Mouse (Mus musculus) kidney, postnatal 25 days (tissue): ENCODE data around the gene Sec14l2.

Experiments used
- DNase-seq, 2 experiments: peaks; one replicate each; pipeline ENCODE4 v3.0.0; 2021; ENCODE audit warnings: mixed read lengths in 2 of 2

Sec14l2 gene

DNA sequence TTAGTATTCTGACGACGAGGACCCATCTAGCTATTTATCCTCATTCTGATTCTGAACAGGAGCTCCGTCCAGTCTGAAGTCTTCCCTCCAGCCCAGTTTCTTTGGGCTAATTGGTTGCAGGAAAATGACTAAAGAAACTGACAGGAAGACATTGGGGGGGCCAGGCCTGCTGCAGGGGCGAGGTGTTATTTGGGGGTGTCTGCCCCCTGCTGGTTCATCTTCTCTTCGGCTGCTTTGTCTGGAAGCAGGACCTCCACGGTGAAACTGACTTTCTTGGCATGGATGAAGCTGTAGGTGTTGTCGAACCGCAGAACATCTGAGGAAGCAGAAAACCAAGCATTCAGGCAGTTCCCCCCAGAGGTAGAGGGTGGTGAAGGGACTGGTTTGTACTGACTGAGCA lies 25.1 kb downstream of the Sec14l2 start:
- DNase-seq: peak in 1 of 2 experiments; percentile 14

DNA sequence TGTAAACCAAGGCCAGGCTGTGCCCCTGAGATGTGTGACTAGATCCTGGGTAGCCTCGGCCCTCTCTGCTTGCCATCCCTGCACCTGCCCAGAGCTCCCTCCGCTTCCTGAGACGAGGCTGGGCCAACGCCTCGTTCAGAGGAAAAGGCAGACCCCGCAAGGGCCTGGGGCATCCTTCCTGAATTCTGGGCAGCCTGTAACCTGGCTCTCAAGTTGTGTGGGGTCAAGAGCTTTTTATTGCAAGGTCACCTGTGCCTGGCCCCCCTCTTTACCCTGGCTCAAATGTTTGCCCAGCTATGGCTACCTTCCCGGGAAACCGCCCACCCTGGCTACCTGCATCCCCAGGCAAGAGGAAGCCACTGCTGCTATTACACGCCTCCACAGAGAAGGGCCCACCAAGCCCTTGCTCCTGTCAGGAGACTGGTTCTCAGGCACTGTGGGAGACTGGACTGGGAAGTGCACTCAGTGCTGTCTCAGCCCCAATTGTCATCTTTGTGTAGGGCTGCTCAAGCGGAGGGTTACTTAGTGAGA lies 26.1 kb downstream of the Sec14l2 start:
- peak in 1 of 2 experiments; percentile 38 for DNase-seq

DNA sequence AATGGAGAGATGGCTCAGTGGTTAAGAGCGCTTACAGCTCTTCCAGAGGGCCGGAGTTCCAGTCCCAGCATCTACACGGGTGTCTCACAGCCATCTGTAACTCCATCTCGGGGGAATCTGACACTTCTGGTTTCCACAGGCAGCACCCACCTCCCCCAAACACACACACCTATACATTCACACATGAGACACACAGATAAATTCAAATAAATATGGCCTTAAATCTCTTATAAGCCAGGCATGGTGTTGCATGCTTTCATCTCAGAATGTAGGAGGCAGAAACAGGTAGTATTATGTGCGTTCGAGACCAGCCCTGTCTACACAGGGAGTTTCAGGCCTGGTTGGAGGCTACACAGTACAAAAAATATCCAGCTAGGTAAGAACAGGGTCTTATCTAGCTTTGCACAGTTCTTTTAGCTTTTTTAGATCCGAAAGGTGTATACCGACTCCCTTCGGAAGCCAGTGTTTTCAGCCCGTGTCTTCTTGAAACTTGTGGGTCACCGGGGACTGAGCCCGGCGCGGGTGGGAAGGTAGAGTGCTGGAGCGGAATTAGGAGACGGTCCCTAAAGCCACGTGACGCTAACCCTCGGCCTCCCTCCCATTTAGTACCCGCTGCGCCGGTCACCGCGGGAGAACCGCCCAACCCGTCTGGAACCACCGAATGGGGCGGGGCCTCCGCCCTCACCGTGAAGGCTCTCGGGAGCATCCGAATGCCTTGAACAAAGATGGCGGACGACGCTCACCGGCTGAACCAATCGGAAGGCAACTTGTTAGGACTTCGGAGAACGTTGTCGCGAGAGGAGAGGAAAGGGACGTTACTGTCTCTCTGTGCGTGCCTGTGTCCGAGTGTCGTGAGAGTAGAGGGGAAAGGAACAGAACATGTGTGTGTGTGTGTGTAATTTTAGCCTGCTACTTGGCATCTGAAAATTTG lies 26.9 kb downstream of the Sec14l2 start:
- DNase-seq: peak; percentile 99 to 100

DNA sequence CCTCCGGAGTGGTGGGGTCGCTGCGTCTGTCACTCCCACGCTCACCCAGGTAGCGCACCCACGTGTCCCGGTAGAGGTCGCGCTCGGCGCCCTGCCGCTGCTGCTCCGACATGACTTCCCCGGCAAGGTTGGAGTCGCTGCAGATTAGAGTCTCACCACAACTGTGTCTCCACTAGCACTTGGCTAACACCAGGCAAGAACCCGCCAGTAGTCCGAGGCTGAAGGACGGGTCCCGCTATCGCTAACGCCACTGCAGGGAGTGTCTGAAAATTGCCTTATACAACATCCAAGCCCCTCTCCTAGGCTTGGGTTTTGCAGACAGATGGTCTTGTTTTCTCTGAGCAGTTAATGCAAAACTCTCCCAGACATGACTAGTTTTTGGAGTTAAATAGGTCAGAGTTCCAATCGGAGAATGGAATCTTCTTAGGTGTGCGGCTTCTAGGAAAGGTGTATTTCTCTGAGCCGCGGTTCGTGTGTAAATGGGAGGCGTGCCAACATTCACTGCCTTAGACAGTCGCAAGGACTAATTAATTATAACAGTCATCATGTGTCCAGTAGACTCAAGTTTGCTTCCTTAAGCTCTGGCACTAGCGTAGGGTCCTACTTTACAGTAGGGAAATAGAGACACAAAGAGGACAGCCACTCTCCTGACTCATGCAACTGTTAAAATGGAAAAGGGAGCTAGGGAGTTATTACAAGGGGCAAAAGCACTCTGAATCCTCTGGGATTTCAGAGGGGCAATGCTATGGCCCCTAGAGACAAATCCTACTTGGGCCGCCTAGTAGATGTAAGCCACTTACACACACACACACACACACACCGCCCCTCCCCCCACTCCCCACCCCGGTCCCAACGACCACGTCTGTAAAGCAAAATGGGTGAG lies 27.8 kb downstream of the Sec14l2 start, which contains the start of gene Mtfp1:
TSS of gene Mtfp1 (minus strand) at position 275 of the 883 bp plus-strand sequence.
- peak; percentile 64 to 80 for DNase-seq

DNA sequence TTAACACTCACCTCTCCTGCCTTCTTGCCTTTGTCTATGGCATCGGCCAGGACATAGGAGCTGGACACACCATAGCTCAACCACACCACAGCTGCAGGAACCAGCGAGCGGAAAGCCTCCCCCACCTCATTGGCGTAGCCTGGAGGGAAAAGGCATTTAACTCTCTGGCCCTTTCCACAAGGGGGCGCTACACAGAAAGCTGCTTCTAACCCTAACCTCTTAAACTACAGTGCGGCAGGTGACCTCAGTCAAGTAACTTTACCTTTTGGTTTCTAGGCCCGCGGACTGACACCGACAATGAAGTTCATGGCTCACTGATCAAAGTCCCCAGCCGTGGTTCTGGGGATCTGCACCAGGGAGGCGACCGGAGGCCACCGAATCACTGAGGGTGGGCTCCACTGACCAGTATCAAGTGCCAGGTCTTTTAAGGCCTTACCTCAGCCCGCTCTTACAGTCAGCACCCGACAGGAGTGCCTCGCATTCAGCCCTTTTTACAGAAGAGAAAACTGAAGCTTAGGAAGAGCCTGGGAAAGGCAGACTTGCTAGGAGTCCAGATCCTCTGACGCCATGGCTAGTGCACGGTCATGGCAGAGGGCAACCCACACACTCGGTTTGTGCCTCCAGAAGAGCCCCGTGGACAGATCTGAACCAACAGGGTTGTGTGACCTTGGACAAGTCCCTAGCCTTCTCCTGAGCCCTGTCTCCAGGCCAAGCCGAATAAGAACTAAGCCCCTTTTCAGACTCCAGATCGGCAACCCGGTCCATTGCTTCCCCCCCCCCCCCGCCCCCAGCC lies 28.6 kb downstream of the Sec14l2 start:
- DNase-seq: peak; percentile 84 to 85

DNA sequence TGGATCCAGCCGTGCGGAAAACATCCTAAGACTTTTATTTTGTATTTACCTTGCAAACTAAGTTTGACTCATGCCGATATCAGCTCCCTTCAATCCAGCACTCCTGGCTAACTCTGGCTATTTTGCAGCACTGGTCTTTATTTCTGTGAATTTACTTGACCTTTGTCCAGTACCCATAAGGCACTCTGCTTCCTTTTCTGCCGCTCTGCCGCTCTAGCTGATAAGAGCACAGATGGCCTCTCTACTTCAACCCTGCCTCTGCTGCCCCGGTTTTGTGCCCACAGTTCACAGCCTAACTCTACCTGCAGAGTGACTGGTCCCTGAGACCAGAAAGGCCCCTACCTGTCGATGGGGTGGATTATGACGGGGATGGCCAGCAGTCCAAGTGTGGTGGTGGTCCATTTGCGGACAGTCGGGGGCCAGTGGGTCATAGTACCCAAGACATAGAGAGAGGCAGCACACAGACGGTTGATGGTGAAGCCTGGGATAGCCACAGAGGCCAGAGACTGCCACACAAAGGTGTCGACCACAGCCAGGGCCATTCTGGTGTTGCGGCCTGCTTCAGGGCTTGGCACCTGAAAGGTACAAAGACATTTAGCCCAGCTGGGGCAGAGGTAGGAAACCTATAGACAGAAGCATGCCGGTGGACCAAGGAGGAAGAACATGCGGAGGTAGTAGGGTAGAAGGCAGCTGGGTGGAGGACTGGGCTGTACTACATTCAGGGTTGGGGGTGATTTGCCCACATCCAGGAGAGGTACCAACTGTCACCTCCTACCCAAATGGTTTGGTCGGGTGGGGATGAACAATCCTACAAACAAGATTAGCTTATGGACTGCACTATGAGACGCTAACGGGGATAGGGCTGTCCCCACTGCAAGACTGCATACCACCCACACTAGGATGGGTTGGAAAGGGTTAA lies 29.5 kb downstream of the Sec14l2 start:
- DNase-seq: no peak

DNA sequence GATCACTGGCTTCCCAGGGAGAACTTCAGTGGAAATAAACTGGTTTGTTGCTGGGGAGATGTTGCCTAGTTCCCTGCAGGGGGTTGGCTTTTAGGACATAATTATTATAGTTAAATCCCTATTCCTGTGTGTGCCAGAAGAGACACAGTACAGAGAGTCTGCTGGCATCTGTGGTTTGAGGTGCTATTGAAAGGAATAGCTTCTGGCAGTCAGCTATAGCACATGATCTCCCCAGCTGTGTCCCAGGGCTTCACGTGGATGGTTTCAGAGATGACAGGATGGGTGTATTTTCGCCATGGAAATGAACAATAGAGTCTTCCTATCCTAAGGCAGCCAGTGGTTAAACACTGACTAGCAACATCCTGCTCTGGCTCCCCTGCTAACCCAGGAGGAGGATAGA lies 35.9 kb downstream of the Sec14l2 start:
- no peak for DNase-seq

DNA sequence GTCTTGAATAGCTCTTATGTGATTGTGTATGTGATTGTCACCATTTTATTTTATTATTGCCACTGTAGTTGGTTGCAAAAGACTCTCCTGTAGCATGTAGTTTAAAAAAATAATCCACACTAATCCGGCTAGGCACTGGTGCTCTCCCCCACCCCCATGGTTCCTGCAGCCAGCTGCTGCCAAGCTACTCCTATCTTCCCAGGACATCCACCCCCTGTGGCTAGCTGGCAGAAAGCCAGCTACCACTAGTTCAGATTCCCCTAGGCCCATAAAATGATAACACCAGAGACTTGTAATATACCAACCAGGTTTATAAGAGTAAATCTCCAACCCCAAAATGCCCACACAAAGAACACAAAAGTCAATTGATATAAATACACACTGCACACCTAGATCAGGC lies 37.0 kb downstream of the Sec14l2 start:
- DNase-seq: no peak

DNA sequence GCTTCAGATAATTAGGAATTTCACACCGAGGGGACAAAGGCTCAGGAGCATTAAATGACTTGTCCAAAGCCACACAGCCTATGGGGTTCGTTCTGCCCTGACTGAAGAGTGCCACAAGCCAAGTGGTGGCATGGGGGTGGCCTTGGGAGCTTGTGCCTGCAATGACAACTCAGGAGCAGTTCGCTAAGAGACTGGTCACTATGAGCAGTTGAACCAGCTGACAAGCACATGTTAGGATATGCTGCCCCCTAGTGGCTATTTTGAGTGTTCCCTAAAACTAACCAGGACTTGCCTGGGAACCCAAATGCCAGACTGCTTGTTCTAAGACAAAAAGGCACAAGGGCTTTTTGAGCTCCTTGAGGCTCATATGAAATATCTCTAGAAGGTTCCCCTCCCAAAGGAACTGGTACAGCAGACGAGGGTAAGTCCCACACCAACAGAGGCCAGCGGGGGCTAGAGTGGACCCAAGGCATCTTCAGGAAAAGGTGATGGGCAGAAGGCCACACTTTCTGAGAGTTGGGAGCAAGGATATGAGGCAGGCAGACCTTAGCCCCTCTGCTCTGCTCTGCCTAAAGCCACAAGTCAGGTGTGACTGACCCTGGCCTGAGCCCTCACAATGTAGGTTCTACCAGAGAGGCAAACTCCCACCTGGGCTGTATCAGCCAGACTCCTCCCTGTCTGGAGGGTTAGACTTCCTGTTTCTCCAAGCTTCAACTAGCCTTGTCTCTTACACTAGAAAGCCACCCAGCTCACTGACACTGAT lies 39.7 kb downstream of the Sec14l2 start:
- peak; percentile 52 to 79 for DNase-seq

DNA sequence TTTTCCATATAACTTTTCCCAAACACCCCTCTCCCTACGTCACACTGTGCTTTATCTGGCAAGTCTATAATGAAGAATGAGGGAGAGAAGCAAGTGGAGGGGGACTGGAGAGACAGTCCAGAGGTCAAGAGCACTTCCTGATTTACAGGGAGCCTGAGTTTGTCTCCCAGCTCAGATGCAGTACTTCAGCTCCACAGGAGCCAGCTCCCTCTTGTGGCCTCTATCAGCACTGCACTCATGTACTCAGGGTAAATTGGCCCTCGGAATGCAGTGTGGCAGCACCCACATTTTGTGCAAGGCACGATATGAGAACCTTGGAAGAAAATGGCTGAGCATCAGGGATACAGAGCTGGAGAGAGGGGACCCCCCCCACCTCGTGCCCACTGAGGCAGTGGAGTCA lies 43.0 kb downstream of the Sec14l2 start:
- DNase-seq: peak; percentile 66 to 84

DNA sequence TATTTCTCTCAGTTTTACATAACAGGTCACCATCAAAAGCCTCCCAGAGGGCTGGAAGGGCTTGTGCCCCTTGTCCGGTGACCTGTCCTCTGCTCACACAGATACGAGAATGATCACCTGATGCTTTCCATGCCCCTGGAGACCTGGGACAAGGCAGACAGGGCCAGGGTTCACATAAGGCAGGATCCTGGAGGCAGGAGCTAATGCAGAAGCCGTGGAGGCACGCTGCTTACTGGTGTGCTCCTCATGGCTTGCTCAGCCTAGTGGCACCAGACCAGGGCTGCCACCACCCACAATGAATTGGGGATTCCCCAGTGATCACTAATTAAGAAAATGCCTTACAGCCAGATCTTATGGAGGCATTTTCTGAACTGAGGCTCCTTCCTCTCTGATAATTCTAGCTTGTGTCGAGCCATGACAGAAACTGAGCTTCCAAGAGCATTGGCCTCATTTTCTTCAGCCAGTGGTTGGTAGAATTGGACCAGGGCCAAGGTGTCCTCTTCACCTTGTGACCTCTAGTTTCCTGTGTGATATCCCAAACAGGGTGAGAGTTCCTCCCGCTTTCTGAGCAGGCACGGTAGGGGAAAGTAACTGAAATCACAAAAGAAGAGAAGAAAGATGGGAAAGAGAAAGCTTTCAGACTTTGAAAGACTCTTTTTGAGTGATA lies 44.8 kb downstream of the Sec14l2 start:
- DNase-seq: no peak

DNA sequence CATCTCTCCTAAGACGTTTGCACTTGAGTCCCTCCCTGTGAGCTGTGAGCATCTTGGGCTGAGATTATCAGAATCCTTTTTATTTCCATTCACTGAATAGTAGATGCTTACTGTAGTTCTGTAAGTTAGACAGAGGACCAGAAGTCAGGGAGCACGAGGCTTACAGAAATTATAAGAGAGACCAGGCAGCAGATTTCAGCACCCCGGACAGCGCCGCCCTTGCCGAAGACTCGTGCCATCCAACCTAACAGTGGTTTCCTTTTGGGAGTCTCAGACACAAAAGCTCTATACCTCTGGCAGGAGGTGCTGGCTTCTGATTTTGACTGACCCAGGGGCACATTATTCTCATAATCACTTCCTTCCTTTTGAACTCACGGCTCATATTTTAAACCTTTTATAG lies 46.6 kb downstream of the Sec14l2 start:
- DNase-seq: peak; percentile 65 to 82

DNA sequence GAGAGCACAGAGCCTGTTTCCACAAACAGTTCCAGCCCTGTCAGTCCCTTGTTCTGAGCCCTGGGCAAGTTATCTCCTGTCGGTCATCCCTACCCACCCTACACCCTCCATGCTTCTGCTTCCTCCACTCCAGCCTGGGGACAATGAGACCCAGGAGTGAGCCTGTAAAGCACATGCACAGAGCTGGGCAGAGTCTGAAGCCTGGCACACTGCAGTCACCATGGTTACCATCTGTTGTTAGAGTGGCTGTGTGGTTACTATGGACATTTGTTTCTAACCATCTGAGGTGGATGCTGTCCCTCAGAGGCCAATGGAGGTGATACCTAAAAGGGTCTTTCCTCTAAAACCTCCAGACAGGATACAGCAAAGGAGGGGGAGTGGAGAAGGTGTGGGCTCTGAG lies 53.6 kb downstream of the Sec14l2 start:
- no peak for DNase-seq

DNA sequence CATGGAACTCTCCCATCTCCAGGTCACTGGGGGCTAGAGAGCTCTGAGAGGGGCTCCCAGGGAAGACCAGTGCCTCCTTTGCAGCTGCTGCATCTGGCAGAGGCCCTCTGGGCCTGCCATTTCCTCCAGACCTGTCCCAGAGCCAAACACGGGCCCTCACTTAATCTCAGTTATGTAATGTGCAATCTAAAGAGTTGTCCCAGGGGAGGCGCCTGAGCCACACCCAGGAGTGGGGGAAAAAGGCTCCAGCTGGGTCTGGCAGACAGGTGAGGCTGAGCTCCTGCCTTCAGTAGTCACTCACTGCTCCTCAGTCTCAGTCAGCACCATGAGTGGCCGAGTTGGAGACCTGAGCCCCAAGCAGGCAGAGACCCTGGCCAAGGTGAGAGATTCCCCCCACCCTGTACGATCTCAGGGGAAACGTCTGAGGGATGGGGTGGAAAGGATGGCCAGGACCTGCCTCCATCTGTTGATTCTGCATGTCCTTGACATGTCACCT lies 58.5 kb downstream of the Sec14l2 start, which contains the start of gene Sec14l3:
TSS of gene Sec14l3 (plus strand) at position 215 of the 496 bp plus-strand sequence.
- DNase-seq: no peak

DNA sequence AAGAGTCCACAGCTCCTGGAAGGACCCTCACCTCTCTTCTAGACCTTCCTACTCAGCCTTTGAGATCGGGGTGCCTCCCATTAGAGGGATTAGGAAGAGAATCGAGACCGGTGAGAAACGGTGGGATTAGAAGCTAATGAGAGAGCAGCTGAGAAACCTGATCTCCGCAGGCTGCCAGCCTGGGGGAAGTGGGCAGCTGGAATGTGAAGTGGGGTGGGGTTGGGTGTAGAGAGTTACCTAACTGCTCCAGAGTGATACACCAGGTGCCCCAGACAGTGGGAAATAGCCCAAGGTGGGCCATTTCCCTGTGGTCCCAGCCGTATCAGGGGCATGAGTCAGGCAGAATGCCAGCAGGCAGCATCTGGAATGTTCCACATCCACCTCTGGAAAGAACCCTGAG lies 60.2 kb downstream of the Sec14l2 start:
- no peak for DNase-seq

DNA sequence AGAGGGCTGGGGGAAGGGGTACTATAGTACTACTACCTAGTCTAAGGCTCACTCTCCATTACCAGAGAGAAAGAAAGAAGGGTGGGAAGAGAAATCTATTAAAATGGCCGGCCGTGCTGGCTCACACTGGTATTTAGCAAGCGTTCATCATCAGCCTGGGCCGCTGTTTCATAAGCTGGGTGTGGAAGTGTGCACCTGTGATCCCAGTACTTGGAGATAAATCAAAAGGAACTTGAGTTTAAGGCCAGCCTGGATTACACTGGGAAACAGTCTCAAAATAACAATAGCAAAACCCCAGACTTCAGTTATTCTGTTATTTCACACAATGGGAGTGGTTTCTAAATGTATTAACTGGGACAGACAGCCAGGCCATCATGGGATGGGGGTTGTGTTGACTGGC lies 60.7 kb downstream of the Sec14l2 start:
- no peak for DNase-seq

DNA sequence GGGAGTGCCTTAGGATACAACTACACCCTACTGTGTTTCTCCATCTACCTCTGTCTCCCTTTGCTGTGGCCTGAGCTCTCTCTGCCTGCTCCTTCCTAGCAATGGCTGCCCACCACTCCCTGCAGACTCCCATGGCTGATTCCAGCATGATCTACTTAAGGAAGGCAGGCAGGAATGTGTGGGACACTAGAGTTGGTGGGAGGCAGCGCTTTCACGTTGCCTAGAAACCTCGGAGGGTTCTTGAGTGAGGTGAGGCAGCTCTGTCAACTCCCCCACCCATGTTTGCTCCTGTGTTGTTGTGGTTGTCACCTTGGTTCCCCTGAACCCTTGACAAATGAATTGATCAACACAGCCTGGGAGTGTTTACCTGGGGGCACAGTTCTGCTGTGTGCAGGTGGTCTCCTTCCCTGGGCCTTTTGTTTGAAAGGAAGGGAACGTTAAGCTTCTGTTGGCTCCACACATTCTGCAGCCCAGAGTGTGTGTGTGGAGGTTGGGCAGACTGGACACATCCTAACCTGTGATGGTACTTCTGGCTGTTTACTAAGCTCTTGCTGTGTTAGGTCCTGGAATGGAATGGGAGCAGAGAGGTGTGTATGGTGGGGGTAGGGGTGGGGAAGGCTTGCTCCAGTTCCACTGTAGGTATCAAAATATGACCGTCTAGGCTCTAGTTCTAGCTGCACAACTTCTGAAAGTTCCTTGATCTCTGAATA lies 62.2 kb downstream of the Sec14l2 start:
- no peak for DNase-seq

DNA sequence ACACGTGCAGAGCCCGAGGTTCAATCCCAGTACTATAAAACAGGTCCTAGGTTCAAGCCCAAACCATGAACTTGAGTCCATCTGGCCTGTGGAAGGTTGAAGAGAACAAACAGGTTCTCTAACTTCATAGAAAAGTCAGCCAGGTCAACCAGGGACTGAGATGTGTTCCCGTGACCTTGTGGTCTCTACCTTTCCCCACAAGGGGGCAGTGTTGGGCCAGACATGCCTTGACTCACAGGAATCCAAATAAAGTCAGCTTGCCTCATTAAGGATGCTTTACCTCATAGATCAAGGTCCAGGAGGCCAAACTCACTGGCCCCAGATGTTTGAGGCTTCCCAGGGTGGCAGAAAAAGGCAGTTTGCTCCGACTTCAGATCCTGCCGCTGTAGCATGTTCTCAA lies 69.6 kb downstream of the Sec14l2 start:
- peak; percentile 79 to 83 for DNase-seq

DNA sequence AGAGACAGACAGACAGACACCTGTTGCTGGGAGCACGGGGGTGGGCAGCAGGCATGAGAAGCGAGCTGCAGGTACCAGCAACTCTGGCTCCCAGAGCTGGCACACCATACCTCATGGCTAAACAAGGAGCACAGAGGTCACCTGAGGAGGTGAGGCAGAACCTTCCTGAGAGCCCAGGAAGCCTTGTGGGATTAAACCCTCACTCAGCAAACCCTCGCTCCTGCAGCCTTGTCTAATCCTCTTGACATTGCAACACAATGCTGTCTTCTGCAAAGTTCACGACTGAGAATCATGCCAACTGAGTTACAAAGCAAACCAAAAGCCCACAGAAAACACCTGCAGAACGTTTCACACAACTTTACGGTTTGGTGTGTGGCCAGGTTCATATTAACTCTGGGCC lies 74.8 kb downstream of the Sec14l2 start:
- no peak for DNase-seq
